Mouse (Mus musculus) kidney, adult 11 months (tissue): Measurements from ENCODE around the gene Smim12.

Experiments used
- DNase-seq: peaks from one replicate; pipeline ENCODE4 v3.0.0; 2022

Gene Smim12

DNA sequence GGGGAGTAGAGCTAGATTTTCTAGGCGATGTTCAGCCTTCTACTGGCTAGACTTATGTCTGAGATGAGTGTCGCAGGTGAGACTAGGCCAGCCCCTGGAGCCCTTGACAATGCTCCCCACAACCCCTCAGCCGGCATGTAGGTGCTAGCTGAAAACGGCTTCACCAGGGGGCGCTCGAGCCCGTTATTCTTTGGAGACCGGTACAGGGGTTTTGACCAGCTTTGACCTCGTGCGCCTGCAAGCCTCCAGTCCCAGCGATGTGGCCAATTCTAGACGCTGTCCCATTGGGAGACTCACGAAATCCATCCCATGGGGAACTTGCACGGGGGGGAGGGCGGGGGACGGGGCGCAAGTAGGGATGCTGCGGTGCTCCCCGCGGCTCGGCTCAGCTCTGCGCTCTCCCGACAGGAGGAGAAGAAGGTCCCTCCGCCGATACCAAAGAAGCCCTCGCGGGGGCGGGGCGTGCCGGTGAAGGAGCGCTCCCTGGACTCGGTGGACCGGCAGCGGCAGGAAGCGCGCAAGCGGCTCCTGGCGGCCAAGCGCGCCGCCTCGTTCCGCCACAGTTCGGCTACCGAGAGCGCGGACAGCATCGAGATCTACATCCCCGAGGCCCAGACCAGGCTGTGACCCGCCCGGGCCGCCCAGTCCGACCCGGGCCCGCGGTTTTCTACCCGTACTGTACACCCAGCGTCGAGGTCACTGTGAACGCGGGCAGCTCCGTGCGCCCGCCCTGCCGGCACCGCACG lies 7.7 kb upstream of the Smim12 start:
- peak; percentile 71 for DNase-seq

DNA sequence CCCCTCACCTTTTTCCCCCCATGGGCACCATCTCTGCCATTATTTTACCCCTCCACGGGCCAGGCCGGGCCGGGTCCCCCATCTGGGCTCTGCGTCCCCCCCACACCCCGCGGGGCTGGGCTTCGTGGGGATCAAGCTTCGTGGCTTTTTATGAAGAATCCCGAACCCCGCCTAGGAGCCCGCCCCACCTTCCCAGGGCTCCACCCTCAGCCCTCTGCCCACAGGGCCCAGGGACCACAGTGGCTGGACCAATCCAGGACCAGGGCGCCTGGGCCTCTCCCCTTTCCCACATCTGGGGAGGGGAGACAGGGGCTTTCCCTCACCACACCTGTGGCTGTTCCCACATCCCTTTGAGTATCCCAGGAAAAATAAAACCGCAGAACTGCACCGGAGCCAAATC lies 7.0 kb upstream of the Smim12 start:
- no peak for DNase-seq

DNA sequence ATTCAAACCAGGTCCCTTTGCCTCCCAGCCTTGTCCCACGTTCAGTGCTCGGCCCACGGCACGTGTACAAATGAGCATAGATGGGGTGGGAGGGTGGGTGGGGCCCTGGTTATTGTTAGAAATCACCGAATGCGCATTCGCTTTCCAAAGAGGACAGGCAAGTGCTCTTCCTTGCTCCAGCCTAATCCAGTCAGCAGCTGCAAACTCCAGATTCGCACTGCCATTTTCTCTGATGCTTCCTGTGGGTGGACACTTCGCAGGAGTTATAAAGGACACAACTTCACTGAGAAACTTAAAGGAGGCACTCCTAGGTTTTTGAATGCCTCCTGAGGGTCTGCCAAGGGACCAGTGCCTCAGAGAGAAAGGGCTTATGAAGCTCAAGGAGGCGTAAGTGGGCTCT lies 6.3 kb upstream of the Smim12 start:
- DNase-seq, result no peak

DNA sequence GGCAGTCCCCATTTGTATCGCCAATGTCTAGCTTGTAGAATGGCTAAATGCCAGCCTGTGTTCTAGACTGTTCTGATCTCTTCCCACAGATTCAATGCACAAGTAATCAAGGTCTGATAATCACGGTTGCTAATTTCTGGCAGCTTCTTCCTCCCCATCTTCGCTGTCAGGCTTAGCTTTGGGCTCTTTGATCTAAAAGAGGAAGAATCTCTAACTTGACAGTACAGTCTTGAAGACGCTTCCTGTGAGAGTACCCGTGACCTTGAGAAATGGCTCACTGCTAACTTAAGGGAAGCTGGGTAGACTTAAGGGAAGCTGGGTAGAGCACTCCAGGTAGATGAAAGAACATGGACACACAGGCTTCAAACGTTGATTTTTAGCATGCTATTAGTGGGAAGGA lies 888 bp upstream of the Smim12 start:
- DNase-seq, result no peak

DNA sequence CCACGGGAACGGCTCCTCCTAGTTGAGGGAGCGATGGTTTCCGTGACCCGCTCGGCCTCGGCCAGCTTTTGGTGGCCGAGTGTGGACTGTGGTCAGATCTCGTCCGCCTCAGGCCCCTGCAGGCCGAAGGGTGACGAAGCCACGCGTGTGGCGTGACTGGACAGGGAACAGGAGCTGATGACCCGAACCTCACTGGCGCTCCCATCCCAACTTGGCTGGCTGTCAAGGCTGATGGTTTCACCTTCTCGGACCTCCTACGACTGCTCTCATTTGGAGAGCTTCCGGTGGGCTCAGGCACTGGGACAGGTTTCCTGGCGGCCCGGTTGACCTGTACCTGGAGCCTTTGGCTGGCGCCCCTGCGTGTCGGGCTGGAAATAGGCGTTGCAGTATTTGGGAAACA lies 369 bp downstream of the Smim12 start:
- DNase-seq, result no peak

DNA sequence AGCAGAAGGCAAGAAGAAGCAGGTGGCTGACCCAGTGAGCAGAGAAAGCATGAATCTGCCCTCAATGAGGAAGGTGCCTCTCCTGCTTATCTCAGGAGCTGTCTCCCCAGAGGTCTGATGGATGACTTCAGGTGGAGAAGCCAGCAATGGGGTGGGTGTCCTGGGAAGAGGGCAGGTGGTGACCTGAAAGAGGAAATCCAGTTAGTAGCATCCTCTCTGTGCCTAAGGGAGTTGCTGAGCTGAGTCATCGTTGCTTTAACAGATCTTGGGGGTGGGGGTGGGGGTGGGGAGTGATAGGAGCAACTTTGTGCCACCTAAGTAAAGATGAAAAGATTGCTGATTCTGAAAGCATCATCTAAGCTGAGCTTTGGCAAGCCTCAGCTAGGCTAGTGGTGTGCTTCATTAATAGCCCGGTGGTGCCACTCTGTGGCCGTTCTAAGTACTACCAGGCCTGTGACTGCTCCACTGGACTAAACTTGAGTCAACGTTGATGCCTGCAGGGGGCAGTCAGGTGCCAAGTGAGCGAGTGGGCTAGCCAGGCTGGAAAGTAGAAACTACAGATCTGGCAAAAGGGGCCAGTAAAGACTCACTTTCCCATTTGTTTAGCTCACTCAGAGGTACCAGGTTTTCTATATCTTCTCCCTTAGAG lies 6.2 kb downstream of the Smim12 start:
- peak; percentile 92 for DNase-seq

DNA sequence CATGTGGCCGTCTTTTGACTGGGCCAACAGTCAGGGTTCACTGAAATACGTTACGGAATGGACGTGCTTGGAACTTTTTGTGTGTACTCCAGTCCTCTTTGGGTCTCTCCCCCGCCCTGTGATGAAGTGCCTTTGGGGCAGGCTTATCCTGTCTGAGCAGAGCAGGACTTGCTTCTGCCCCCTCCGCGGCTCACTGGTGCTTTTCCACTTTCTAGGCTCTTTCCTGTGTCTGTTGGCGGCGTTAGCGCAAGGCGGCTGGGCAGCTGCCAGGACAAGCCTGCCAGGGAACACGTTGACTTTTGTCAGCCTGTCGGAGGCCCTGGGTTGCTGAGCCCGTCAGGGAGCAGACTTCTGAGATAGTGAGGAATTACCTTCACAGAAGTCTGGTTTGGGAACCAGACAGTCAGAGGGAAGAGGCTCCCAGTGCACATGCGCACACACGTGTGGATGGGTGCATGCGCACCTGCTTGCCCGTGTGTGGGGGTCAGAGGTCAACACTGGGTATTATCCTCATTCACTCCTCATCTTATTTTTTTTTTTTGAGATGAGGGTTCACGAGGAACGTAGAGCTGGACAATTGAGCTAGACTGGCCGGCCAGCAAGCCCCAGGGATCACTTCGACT lies 8.5 kb downstream of the Smim12 start:
- peak; percentile 75 for DNase-seq

DNA sequence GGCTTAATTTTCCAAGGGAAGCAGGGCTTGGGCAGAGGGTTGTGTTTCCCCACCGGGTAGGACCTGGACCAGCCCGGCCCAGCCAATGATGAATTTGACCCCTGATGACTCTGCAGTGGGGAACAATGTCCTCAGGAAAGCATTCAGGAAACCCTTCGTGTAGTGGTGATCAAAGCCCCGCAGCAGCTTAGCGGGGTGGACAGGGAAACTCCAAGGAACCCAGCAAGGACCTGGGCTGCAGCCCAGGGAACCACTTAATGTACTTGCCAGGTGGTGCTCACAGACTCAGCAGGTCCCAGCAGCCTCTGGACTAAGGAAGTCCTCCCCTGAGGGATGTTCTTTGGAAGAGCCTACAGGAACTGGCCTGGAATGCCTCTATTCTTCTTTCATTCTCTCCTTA lies 13.2 kb downstream of the Smim12 start:
- DNase-seq, result no peak

DNA sequence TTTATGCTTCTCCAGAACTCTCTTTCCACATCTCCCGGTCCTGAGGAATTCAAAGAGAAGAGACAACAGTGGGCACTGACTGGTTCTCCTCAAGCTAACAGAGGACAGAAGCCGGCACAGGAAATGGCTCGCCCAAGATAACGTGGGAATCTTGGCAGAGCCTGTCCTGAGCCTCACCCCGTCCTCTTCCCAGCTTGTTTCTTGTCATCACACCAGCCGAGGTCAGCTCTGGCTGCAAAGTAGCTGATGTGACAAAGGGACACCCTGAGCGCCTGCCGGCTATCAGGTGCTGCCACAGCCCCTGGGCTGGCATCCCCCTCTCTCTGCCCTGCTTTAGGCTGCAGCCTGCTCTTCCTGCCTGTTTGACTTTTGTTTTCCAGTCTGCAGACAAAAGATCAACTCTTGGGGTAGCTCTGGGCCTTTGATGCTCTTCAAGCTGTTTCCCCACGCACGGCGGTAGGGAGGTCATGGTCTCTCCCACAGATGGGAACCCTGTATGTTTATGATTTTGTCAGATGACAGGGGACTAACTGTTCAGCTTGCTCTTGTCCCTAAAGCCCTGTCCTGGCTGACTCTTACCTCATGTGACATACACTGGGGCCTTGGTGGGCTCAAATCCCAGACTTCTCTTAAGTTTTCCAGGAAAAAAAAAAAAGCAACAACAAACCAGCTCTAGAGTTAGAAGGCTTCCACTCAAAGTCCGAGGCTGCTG lies 14.8 kb downstream of the Smim12 start:
- peak; percentile 36 for DNase-seq

DNA sequence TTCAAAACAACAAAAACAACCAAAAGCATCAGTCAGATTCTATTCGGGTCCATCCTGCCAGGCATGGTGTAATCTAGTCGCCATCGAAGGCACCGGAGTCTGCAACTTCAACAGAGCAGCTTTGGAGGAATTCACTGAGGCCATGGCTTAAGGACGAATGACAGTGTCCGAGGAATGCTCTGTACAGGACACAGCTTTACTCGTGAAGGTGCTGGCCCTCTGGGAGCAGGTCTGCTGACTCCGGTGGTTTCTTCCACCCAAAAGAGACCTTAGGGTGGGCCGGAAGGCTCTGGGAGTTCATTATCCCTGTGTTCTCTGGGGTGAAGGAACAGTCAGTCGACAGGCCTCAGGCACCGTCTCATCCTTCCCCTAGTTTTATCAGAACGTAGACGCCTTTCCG lies 18.0 kb downstream of the Smim12 start:
- DNase-seq, result no peak

DNA sequence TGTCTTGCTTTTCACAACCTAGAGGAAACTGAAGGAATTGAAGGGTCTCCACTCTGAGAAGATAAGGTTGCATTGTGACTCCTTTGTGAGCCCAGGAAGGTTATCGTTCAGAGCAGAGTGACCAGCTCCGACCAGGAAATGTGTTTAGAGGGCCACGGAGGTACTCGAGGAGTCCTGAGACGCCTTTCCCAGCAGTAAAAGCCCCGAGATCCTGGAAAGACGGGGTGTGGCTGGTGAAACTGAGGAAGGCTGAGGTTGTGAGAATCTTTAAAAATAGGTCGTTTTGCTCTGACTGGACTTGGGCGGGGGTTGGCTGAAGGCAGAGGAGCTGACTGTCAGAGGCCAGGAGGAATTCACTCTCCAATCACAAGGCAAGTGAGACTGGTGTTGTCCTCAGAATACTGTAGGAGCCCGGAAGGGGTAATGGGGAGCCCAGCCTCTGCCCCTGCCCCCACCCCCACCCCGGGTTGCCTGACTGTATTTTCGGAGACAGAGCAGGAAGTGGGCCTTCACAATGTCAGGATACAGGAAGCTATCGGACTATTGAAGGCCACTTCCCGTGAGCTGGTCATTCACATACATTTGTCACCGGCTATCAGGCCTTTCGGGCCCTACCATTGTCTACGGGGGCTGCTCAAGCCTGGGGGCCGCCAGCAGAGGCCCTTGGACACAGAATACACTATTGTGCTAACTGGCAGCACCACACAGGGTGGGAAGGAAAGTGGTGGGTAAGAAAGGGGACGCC lies 20.0 kb downstream of the Smim12 start:
- peak; percentile 48 for DNase-seq

DNA sequence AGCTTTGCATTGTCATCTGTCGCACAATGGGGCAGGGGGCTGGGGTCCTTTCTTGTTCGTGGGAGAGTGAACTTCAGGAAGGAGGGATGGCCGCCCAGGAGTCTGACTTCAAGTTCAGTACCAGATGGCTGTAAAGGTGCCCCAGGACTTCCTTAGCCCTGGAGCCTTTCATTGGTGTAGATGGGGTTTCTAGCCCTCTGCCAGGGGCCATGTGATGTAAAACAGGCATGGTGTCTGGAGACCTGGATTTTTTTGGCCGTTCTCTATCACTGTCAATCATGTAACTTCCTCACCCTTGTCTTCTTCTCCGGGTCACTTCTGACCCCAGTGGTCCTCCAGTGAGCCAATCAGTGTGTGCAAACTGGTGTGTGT lies 20.6 kb downstream of the Smim12 start:
- DNase-seq, result no peak

DNA sequence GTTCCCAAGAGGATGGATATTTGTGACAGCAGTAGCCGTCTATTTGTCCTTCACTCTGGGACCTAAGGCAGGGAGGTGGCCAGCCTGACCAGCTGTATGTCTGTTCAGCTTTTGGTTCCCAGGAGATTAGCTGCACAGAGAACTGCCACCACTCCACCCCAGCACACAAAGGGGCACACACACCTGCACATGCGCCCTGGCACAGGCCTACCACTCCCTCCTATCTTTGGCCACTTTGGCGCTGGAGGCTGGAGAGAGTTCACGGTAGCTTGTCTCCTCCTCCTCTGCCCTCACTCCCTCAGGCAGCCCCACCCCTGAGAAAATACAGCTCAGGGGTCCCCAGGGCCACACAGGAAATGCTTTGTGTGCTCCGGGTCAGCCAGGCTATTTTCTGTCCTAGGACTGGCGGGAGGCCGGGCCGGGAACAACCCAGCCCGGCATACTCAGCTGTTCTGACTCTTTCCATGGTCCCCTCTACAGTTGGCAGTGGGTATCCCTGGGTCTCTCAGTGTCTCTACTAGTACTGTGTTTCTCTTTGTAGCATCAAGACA lies 34.9 kb downstream of the Smim12 start:
- peak; percentile 51 for DNase-seq

DNA sequence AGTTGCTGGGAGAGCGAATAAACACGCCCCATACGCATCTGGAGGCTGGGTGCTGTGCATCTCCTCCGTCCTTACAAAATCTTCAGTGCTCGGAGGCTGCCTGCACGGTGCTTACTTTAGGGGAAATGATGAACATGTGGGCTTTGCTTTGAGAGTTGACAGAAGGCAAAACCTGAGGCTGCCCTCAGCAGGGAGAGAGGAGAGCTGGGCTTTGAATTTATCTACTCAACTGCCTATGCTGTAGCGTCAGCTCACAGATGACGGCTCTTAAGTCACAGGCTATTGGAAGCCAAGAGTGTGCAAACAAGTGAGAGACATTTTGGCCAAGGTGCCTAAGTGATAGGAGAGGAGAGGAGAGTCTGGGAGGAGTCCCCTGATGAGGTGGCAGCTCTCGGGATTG lies 35.7 kb downstream of the Smim12 start:
- DNase-seq, result no peak

DNA sequence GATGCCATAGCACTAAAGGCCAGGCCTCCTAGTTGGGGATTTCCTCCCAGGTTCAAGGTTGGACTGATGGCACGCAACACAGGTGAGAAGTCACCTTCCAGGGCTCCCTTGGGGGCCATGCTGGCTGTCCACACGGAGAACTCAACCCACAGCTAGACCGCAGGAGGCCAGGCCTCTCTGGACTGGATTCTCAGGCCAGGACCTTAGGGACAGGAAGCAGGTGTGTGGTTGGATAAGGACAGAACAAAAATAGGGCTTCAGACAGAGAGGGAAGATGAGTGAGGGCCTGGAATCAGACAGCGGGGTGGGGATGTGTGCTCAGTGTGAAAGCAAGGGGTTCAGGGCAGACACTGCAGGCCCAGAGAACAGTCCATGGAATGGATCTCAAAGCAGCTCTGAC lies 43.3 kb downstream of the Smim12 start:
- DNase-seq, result no peak

DNA sequence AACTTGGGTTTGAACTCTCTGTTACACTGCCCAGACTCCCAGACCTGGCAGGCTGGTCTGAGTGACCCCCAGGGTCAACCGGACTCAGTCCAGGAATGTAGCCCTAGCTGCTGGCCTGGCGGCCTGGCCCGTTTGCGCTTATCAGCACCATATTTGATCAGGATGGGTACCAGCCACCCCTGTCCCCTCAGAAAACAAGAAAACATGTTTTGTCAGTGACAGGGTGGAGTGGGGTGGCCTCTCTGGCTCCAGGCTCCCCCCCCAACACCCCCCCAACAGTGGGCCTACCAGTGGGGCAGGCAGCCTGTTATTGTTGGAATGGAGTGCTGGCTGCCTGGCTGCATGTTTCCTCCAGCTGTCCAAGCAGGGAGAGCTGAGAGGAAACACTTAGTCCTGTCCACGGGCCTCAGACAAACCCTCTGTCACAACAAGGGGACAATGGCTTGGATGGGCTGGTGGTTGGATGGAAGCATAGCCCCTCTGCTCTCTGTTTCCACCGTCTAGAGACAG lies 45.5 kb downstream of the Smim12 start:
- DNase-seq, result peak; percentile 33

DNA sequence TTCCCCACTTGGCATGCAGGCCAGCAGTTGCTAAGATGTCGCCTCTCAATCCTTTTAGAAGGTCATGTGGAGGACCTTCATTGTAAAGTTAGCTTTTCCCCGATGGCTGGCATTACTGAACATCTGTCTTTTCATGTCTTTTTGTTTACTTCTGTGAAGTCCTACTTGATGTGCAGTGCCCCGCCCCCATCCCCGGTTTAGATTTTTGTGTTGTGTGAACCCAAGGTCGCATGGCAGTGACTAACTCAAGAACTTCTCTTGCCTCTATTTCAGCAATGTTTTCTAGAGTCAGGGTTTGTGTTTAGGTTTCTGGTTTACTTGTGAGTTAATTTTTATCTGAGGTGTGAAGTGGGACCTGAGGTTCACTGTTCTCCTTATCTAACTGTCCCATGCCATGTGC lies 49.0 kb downstream of the Smim12 start:
- no peak for DNase-seq
